Comparison of ENCODE assay signal across 16 mouse cellular contexts in genomic region chr11:120222425-120223104, GRCm38 (mm10). TPM values are rescaled to one million over a fixed set of nuclear protein-coding genes. Genes with fewer than 3 reads are reported as not detected.
DNase-seq lines count a peak whose midpoint lies in the region; ATAC-seq and TF ChIP-seq lines count a peak whose summit lies in the region.
"Had no signal": no experiment of that assay in that cellular context is flagged by ENCODE, and none has a peak within 500 bp of the region (broad histone marks: within the 10 kb centered on the region; RNA-seq: fewer than 3 reads in every experiment).

No protein-coding gene starts in this region.

- no peak for TF ChIP-seq CTCF in layer of hippocampus, adult 2 months (conservative IDR thresholded peaks at IDR 0.05)

- no peaks in the 10 kb centered on the region for H3K9me3 ChIP-seq in heart, embryonic 12.5 days (replicated peaks)
- no peaks in the 10 kb centered on the region for H3K9me3 ChIP-seq in embryonic facial prominence, embryonic 12.5 days
- H3K9me3 ChIP-seq: G1E; heart, embryonic 13.5 days; limb, embryonic 12.5 days had no signal

- no peak for DNase-seq in heart, adult 18-20 months
- no peak for DNase-seq in layer of hippocampus, adult 2 months (ENCODE audit: low spot score in 2 of 2)
- no peak for DNase-seq in layer of hippocampus, adult 9-11 months
- peak; percentile 7 for DNase-seq in kidney, postnatal 14 days
- no peak for DNase-seq in ovary, postnatal 10 days (ENCODE audit: low spot score)
- DNase-seq: adrenal gland, adult 8-10 months; cerebellum, adult 8-10 months; gastrocnemius, postnatal 14 days; lung, embryonic 14.5 days; thymus, postnatal 25 days had no signal

- no peaks in the 10 kb centered on the region for H3K36me3 ChIP-seq in heart, embryonic 12.5 days
- H3K36me3 ChIP-seq in embryonic facial prominence, embryonic 12.5 days: no peaks in the 10 kb centered on the region; the same call in 1 of the 2 replicates
- H3K36me3 ChIP-seq: G1E; heart, embryonic 13.5 days; limb, embryonic 12.5 days had no signal

- H3K4me3 ChIP-seq in heart, embryonic 12.5 days: no peak overlapping the region
- H3K4me3 ChIP-seq in layer of hippocampus, adult 2 months: no peak overlapping the region
- H3K4me3 ChIP-seq in embryonic facial prominence, embryonic 12.5 days: no peak overlapping the region
- H3K4me3 ChIP-seq: heart, embryonic 13.5 days; limb, embryonic 12.5 days had no signal

- H3K27ac ChIP-seq in heart, embryonic 12.5 days (ENCODE audit: poor library complexity, severe bottlenecking): no peak overlapping the region
- H3K27ac ChIP-seq in layer of hippocampus, adult 2 months: peak overlapping the region; percentile 76
- H3K27ac ChIP-seq in embryonic facial prominence, embryonic 12.5 days: no peak overlapping the region

- no peak for ATAC-seq in heart, embryonic 12.5 days (ENCODE audit: insufficient number of reproducible peaks, low FRiP score)
- no peak for ATAC-seq in embryonic facial prominence, embryonic 12.5 days (ENCODE audit: insufficient number of reproducible peaks, insufficient read depth, low FRiP score, low TSS enrichment)
- ATAC-seq in cerebellum, adult (ENCODE audit: insufficient number of reproducible peaks, low FRiP score, low TSS enrichment): no peak

- H3K9ac ChIP-seq in heart, embryonic 12.5 days: 0 out of 2 replicates have a peak overlapping the region, but pooled peaks have one; percentile 10
- 0 out of 2 replicates have a peak overlapping the region, but pooled peaks have one; percentile 12 for H3K9ac ChIP-seq in embryonic facial prominence, embryonic 12.5 days
- H3K9ac ChIP-seq: heart, embryonic 13.5 days; limb, embryonic 12.5 days had no signal

- no peaks in the 10 kb centered on the region for H3K27me3 ChIP-seq in heart, embryonic 12.5 days (replicated peaks)
- no peaks in the 10 kb centered on the region for H3K27me3 ChIP-seq in embryonic facial prominence, embryonic 12.5 days
- H3K27me3 ChIP-seq: heart, embryonic 13.5 days; limb, embryonic 12.5 days had no signal

- peaks cover 87% of the 10 kb centered on the region for H3K4me1 ChIP-seq in heart, embryonic 12.5 days (replicated peaks)
- peaks cover 65% of the 10 kb centered on the region for H3K4me1 ChIP-seq in embryonic facial prominence, embryonic 12.5 days

- WGBS in heart, embryonic 12.5 days: 80% methylated on average over 6 of the region's 6 CpGs
- 81% methylated on average over 6 of the region's 6 CpGs for WGBS in embryonic facial prominence, embryonic 12.5 days

- H3K4me2 ChIP-seq in heart, embryonic 12.5 days: no peak overlapping the region
- H3K4me2 ChIP-seq in embryonic facial prominence, embryonic 12.5 days (replicated peaks): no peak overlapping the region
- H3K4me2 ChIP-seq: heart, embryonic 13.5 days; lung, embryonic 14.5 days had no signal

RNA-seq across cellular contexts. Expression of gene Bahcc1, which starts 10.2 kb away (rescaled TPM):
- 6.5 and 7.6 TPM in 2 replicates for polyA plus RNA-seq in heart, embryonic 12.5 days (2016; fragmentation: Nextera tagmentation; extraction: Ambion mirVana)
- 1 to 10 TPM; 3.5 to 5.0 TPM for total RNA-seq in heart, adult 18-20 months (2021)
- total RNA-seq in layer of hippocampus, adult 2 months (2021): 10 to 100 TPM; 19.9 to 20.7 TPM
- 16.8 and 18.8 TPM in 2 replicates for polyA plus RNA-seq in embryonic facial prominence, embryonic 12.5 days (2016; fragmentation: Nextera tagmentation; extraction: Ambion mirVana)
